Mouse (Mus musculus): Measurements from ENCODE around the gene Gna12. TPM values are rescaled to one million over a fixed set of nuclear protein-coding genes. Genes with fewer than 3 reads are reported as not detected.

Gna12 gene
- polyA plus RNA-seq (2012; rRNA removed) = 96.8 and 122 TPM in 2 replicates

DNA sequence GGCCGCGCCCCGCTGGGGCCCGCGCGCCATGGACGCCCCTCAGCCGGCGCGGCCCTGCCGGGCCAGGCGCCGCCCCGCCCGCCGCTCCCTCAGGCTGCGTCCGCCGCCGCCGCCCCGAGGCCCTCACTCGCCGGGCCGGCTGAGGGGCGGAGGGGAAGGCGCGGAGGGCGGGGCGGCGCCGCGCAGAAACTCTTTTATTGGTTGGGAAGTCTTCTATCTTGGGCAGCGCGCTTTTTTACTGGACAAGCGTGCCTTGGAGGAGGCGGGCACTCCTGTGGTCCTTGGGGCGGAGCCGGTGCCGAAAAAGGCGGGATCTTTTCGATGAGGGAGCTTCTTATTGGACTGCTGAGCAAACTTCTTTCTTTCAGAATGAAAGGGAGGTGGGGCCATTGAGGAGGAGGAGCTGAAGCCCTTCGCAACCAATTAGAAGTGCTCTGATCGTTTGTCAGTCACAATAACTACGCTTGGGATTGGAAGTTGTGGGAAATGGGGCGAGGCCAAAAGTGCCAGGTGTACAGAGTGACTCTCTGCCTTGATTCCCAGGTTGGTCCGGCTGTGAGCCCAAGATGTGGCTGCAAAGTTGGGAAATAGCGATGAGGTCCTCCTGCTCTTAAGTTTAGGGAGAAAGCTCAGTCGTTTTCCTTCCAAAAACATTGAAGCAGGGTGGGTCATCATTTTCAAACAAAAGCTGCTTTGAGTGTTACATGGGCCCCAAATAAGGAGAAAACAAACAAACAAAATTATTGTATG is at the start of gene Gna12:
TSS of gene Gna12 (minus strand) at position 118 of the 750 bp plus-strand sequence.
- TF ChIP-seq POLR2A (IDR thresholded peaks at IDR 0.05; ENCODE audit: borderline replicate concordance, extremely low read depth, insufficient read depth, insufficient read length, poor library complexity, severe bottlenecking) (peak; percentile 74), CTCF (IDR thresholded peaks at IDR 0.05; ENCODE audit: borderline replicate concordance, extremely low read depth, insufficient read depth, insufficient read length) (no peak)
- peak; percentile 100 for DNase-seq (ENCODE audit: low read depth)

- peak; percentile 41; the same call in 1 of the 2 replicates for TF ChIP-seq CTCF (IDR thresholded peaks at IDR 0.05; ENCODE audit: borderline replicate concordance, extremely low read depth, insufficient read depth, insufficient read length)
- TF ChIP-seq POLR2A (IDR thresholded peaks at IDR 0.05; ENCODE audit: borderline replicate concordance, extremely low read depth, insufficient read depth, insufficient read length, poor library complexity, severe bottlenecking) = no peak
- DNase-seq (ENCODE audit: low read depth) = no peak
These were observed 48.4 kb upstream of the Gna12 start for GRCm38 (mm10) chr5:140878644-140879043.

- TF ChIP-seq POLR2A (IDR thresholded peaks at IDR 0.05; ENCODE audit: borderline replicate concordance, extremely low read depth, insufficient read depth, insufficient read length, poor library complexity, severe bottlenecking) = no peak
- no peak for TF ChIP-seq CTCF (IDR thresholded peaks at IDR 0.05; ENCODE audit: borderline replicate concordance, extremely low read depth, insufficient read depth, insufficient read length)
These were observed 43.6 kb upstream of the Gna12 start for GRCm38 (mm10) chr5:140873736-140874307.

DNA sequence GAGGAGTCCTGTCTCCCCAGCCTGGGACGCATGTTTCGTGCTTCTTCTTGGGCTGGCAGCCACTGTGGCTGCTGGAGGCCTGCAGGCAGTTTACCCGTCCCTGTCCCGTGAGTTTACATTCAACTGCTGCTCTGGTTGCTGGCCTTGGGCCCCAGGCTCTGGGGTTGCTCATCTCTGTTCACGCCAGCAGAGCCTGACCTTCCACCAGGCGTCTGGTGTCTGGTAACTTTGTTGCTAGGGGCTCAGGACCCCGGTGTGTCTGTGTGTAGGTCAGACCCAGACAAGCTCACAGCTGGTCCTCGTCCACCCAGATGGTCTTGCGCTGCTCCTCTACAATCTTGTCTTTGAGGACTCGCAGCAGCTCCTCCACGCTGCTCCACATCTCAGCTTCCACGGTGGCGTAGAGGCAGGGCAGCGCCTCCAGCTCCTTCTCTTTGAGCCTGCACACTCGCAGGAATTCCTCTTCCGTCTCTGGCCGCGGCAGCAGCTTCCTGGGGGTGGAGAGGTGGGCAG is 42.9 kb upstream of the Gna12 start:
- DNase-seq (ENCODE audit: low read depth) = no peak
- TF ChIP-seq POLR2A (IDR thresholded peaks at IDR 0.05; ENCODE audit: borderline replicate concordance, extremely low read depth, insufficient read depth, insufficient read length, poor library complexity, severe bottlenecking) (no peak), CTCF (IDR thresholded peaks at IDR 0.05; ENCODE audit: borderline replicate concordance, extremely low read depth, insufficient read depth, insufficient read length) (no peak)

More at GRCm38 (mm10) chr5:140873736-140874307, 43.6 kb upstream of the Gna12 start:
- DNase-seq (ENCODE audit: low read depth) = no peak

- no peak for TF ChIP-seq CTCF (IDR thresholded peaks at IDR 0.05; ENCODE audit: borderline replicate concordance, extremely low read depth, insufficient read depth, insufficient read length)
- TF ChIP-seq POLR2A (IDR thresholded peaks at IDR 0.05; ENCODE audit: borderline replicate concordance, extremely low read depth, insufficient read depth, insufficient read length, poor library complexity, severe bottlenecking) = no peak
- no peak for DNase-seq (ENCODE audit: low read depth)
These were observed 42.4 kb upstream of the Gna12 start for GRCm38 (mm10) chr5:140872532-140873038.

GRCm38 (mm10) chr5:140871241-140871640 is 41.0 kb upstream of the Gna12 start:
- TF ChIP-seq POLR2A (IDR thresholded peaks at IDR 0.05; ENCODE audit: borderline replicate concordance, extremely low read depth, insufficient read depth, insufficient read length, poor library complexity, severe bottlenecking) (no peak), CTCF (IDR thresholded peaks at IDR 0.05; ENCODE audit: borderline replicate concordance, extremely low read depth, insufficient read depth, insufficient read length) (no peak)
- DNase-seq (ENCODE audit: low read depth) = no peak

- peak; percentile 75 for DNase-seq (ENCODE audit: low read depth)
- TF ChIP-seq CTCF (IDR thresholded peaks at IDR 0.05; ENCODE audit: borderline replicate concordance, extremely low read depth, insufficient read depth, insufficient read length) = peak; percentile 74
- no peak for TF ChIP-seq POLR2A (IDR thresholded peaks at IDR 0.05; ENCODE audit: borderline replicate concordance, extremely low read depth, insufficient read depth, insufficient read length, poor library complexity, severe bottlenecking)
These were observed 38.8 kb upstream of the Gna12 start for GRCm38 (mm10) chr5:140869034-140869433.

GRCm38 (mm10) chr5:140859730-140860129 is 29.5 kb upstream of the Gna12 start:
- TF ChIP-seq CTCF (IDR thresholded peaks at IDR 0.05; ENCODE audit: borderline replicate concordance, extremely low read depth, insufficient read depth, insufficient read length) (peak; percentile 12; the same call in 1 of the 2 replicates), POLR2A (IDR thresholded peaks at IDR 0.05; ENCODE audit: borderline replicate concordance, extremely low read depth, insufficient read depth, insufficient read length, poor library complexity, severe bottlenecking) (no peak)
- no peak for DNase-seq (ENCODE audit: low read depth)

- TF ChIP-seq CTCF (IDR thresholded peaks at IDR 0.05; ENCODE audit: borderline replicate concordance, extremely low read depth, insufficient read depth, insufficient read length) = no peak
- no peak for TF ChIP-seq POLR2A (IDR thresholded peaks at IDR 0.05; ENCODE audit: borderline replicate concordance, extremely low read depth, insufficient read depth, insufficient read length, poor library complexity, severe bottlenecking)
- no peak for DNase-seq (ENCODE audit: low read depth)
These were observed 28.1 kb upstream of the Gna12 start for GRCm38 (mm10) chr5:140858335-140858734.

GRCm38 (mm10) chr5:140857432-140858154 is 27.4 kb upstream of the Gna12 start:
- peak; percentile 9; the same call in 1 of the 2 replicates for TF ChIP-seq CTCF (IDR thresholded peaks at IDR 0.05; ENCODE audit: borderline replicate concordance, extremely low read depth, insufficient read depth, insufficient read length)
- no peak for TF ChIP-seq POLR2A (IDR thresholded peaks at IDR 0.05; ENCODE audit: borderline replicate concordance, extremely low read depth, insufficient read depth, insufficient read length, poor library complexity, severe bottlenecking)
- peak; percentile 32 for DNase-seq (ENCODE audit: low read depth)
